Mouse (Mus musculus) kidney, adult 2 months (tissue): ENCODE data around the gene Kalrn. TPM values are rescaled to one million over a fixed set of nuclear protein-coding genes. Genes with fewer than 3 reads are reported as not detected.

ENCODE experiments used
- DNase-seq: peaks from one replicate; pipeline ENCODE4 v3.0.0; 2021
- H3K27ac ChIP-seq: fragments of 200-500 bp; 2 replicates; pipeline ENCODE4 v1.5.1; 2012; ENCODE audit warnings: low read depth, low read length, control low read depth, inconsistent platforms; ENCODE audit not compliant: insufficient read depth
- H3K27me3 ChIP-seq: fragments of 200-500 bp; replicated peaks from 2 replicates; pipeline ENCODE4 v1.6.1; 2012; ENCODE audit warnings: mild to moderate bottlenecking, moderate library complexity, low read length, inconsistent platforms; ENCODE audit not compliant: control insufficient read depth, insufficient read depth
- H3K36me3 ChIP-seq: fragments of 200-500 bp; 2 replicates; pipeline ENCODE4 v1.6.1; 2012; ENCODE audit warnings: mild to moderate bottlenecking, moderate library complexity, low read length, inconsistent platforms; ENCODE audit not compliant: control insufficient read depth, insufficient read depth
- H3K4me1 ChIP-seq: fragments of 200-500 bp; 2 replicates; pipeline ENCODE4 v1.6.1; 2011; ENCODE audit warnings: low read length; ENCODE audit not compliant: control insufficient read depth, insufficient read depth
- H3K4me3 ChIP-seq: fragments of 200-500 bp; 2 replicates; pipeline ENCODE4 v1.5.1; 2011; ENCODE audit warnings: mild to moderate bottlenecking, low read depth, low read length, control low read depth; ENCODE audit not compliant: insufficient read depth
- CTCF ChIP-seq: fragments of 200-500 bp; conservative IDR thresholded peaks from 2 replicates; pipeline ENCODE4 v1.5.1; 2011; ENCODE audit warnings: low read depth, mild to moderate bottlenecking, control low read depth, low read length, moderate library complexity, mixed read lengths; ENCODE audit not compliant: insufficient read depth, insufficient read length
- POLR2A ChIP-seq: fragments of 200-500 bp; IDR thresholded peaks from one replicate; pipeline ENCODE4 v1.6.1; 2011; ENCODE audit warnings: low read depth, low read length, control low read depth
- WGBS: fragments of 180-500 bp; shearing (Covaris S2); methylation state at CpG from one replicate; pipeline ENCODE4 v1.1.7; 2018; 5-methylcytosine and 5-hydroxymethylcytosine counted together
- polyA plus RNA-seq: library from polyadenylated mRNA; depleted of rRNA; stranded (reverse); fragments of >200 nt; gene quantifications from 2 replicates; pipeline ENCODE4 v1.2.3, GENCODE M21; 2012

Gene Kalrn
- polyA plus RNA-seq, 1 experiment, result 8.6 TPM

DNA sequence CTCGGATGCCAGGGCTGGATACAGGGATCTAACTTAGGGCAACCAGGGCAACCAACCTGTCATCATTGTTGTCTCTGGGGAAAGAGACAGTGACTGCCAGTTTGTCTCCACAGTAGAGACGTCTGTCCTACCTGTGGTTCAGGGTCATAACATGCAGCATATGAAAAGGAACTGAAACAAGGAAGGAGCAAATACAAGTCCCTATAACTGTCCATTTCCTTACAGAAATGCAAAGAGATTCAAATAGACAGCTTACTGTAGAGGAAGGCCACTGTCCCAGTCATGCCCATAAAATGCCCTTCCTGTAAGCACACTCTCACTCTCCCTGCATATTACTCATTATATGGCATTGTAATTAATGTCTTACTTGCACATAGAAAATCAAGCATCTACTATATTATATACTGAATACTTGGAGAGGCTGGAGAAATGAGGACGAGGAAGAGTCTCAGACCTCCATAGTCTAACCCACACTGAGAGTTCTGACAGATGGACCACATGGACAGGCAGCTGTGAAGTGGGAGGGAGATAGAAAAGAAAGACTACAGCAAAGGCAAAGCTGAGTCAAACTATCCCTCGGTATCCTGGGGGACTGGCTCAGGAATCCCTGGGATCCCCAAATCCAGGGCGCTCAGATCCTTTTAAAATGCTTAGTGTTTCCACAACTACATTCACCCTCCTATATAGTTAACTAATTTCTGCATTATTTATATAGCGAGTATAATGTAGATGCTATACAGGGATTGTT, 530.1 kb downstream of the Kalrn start:
- H3K27me3 ChIP-seq, result no peaks in the 10 kb centered on the region
- H3K36me3 ChIP-seq, result no peaks in the 10 kb centered on the region
- H3K27ac ChIP-seq, result no peak overlapping the region
- no peak for TF ChIP-seq POLR2A
- no peak for TF ChIP-seq CTCF
- WGBS, result 94% methylated on average over 6 of the region's 6 CpGs
- H3K4me3 ChIP-seq, result no peak overlapping the region
- H3K4me1 ChIP-seq, result no peaks in the 10 kb centered on the region
- DNase-seq, result no peak

DNA sequence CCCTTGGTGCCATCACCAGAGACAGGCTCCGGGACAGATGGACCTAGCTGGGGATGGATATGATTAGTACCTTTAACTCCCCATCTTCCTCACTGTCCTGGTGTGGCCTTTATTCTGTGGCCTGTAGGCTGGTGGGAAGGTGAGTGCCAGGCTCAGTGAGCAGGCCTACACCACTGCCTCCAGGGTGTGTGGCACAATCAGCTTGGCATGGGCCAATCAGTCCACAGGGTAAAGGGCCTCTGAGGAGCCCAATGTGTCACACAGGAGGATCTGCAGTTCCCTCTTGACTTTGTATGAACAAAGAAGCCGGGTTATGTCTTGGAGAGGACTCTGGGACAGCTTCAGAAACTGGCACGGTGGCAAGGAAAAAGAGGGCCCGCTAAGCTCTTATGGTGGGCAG, 530.7 kb downstream of the Kalrn start:
- no peak for DNase-seq
- Histone ChIP-seq H3K36me3 (no peaks in the 10 kb centered on the region), H3K27me3 (no peaks in the 10 kb centered on the region), H3K4me1 (no peaks in the 10 kb centered on the region), H3K27ac (no peak overlapping the region), H3K4me3 (no peak overlapping the region)
- no peak for TF ChIP-seq CTCF
- TF ChIP-seq POLR2A, result no peak
- WGBS, result 93% methylated on average over 4 of the region's 4 CpGs

DNA sequence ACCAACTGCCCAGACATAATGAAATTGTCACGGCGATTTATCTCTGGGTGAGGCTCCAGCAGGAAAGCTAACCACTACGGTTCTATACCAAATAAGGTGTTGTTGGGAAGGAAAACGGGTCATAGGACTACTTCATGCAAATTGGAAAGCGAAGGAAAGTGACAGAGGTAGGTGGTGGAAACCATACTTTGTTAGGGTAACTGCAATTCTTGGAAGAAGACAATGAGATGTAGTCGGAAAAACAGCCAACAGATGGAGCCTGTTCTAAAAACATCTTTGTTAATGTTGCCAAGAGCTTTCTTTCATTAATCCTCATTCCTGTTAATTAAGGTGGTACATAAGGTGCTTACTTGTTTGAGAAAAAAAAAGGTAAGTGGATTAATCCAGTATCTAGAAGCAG, 533.1 kb downstream of the Kalrn start:
- Histone ChIP-seq H3K4me3 (no peak overlapping the region), H3K36me3 (no peaks in the 10 kb centered on the region), H3K27ac (no peak overlapping the region), H3K4me1 (peaks cover 3% of the 10 kb centered on the region; the same call in 1 of the 2 replicates), H3K27me3 (no peaks in the 10 kb centered on the region)
- no peak for TF ChIP-seq CTCF
- TF ChIP-seq POLR2A, result no peak
- DNase-seq, result no peak
- WGBS, result 75% methylated on average over 6 of the region's 6 CpGs

DNA sequence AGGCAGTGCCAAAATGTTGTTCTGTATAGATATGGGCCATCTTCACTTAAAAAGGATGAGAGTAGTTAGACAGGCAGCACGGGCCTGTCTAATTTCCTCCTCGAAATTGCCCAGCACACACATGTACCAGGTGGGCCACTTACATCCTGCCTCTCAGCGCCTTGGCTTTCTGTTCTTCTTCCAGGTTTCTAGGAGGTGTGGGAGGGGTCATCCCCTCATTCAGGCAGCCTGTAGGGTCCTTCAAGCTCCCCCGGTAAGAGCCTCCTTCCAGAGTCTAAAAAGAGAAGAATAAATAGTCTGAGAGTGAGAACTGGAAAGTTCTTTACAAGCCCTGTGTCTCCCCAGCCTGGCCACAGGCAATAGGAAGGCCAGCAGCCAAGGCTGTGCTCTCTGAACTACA, 533.6 kb downstream of the Kalrn start:
- H3K36me3 ChIP-seq, result no peaks in the 10 kb centered on the region
- H3K4me3 ChIP-seq, result no peak overlapping the region
- TF ChIP-seq POLR2A (no peak), CTCF (no peak)
- 79% methylated on average over 4 of the region's 4 CpGs for WGBS
- no peaks in the 10 kb centered on the region for H3K27me3 ChIP-seq
- DNase-seq, result no peak
- no peak overlapping the region for H3K27ac ChIP-seq
- H3K4me1 ChIP-seq, result peaks cover 3% of the 10 kb centered on the region; the same call in 1 of the 2 replicates

DNA sequence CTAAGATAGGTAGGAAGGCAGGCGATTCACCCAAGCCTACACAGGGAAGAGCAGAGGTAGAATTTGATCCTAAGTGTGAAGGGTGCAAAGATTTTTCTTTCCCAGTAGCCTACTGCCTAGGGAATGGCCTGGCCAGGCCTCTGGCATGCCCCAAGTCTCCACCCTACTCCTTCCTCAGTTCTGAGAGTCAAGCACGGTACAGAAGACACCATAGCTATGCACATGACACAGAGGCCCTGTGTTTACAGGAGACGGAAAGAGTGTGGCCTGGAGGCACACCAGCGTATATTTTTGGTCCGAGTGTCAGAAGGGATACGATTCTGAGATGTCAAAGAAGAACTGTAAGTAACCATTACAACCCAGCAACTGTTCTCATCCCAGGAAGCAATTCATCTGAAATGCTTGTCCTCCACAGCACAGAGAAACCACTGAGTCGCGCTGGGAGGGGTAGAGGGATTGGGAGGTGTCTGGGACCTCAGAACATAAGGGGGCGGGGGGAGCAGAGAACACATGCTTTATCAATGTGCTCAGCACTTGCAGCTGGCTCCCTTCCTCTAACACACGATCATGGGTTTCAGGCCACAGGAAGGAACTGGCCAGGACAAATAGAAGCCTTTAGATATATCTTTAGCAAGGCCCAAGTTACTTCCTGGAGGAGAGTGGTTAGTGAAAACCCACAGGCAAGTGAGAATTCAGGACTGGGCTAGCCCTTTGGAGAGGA, 536.8 kb downstream of the Kalrn start:
- Histone ChIP-seq H3K27ac (peak overlapping the region; percentile 56; the same call in 1 of the 2 replicates), H3K27me3 (no peaks in the 10 kb centered on the region), H3K4me3 (no peak overlapping the region), H3K36me3 (no peaks in the 10 kb centered on the region), H3K4me1 (peaks cover 3% of the 10 kb centered on the region; the same call in 1 of the 2 replicates)
- WGBS, result 67% methylated on average over 10 of the region's 10 CpGs
- TF ChIP-seq POLR2A, result no peak
- no peak for DNase-seq

DNA sequence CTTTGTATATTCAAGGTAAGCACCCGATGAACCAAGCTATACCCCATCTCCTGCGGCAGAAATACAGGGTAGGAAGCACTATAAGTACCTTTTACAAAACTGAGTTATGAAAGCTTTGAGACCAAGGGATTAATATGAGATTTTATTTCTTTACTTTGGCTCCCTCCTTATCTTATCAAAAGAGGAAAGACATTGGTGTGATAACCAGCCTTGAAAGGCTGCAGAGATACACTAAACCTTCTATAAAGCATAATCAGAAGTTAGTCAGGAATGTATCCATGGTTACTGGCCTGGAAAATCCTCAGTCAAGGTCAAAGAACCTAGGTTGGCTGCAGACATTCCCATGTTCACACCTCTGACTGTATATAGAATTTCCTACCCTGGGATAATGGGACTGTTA, 537.6 kb downstream of the Kalrn start:
- H3K4me3 ChIP-seq, result no peak overlapping the region
- peaks cover 4% of the 10 kb centered on the region for H3K4me1 ChIP-seq
- no peaks in the 10 kb centered on the region for H3K36me3 ChIP-seq
- no peak for DNase-seq
- H3K27ac ChIP-seq, result no peak overlapping the region
- WGBS, result 74% methylated on average over 2 of the region's 2 CpGs
- H3K27me3 ChIP-seq, result no peaks in the 10 kb centered on the region
- TF ChIP-seq POLR2A (no peak), CTCF (no peak)

DNA sequence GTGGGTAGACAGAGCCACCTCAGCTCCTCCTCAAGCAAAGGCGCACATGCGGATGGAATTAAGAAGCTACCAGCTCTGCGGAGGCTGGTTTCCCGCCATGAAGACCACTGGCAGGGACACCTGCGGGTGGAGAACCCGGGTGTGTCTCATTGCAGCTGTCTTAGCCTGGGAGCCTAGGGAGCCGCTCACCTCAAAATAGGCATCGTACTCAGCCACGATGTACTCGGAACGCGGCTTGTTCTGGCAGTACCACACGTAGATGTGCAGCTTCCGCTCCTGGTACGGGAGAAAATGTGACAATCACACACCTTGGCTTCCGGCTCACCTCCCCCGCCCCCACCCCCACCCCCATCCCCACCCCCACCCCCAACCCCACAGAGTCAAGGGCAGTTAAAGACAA, 539.1 kb downstream of the Kalrn start:
- Histone ChIP-seq H3K27ac (no peak overlapping the region), H3K27me3 (no peaks in the 10 kb centered on the region), H3K4me3 (no peak overlapping the region), H3K36me3 (no peaks in the 10 kb centered on the region), H3K4me1 (peaks cover 12% of the 10 kb centered on the region)
- TF ChIP-seq CTCF (no peak), POLR2A (no peak)
- DNase-seq, result no peak
- 82% methylated on average over 17 of the region's 17 CpGs for WGBS
